Mouse (Mus musculus) activated CD4-positive, CD25-positive, alpha-beta regulatory T cell, adult 9 weeks (primary cell): ENCODE results near the gene Olfr193. TPM values are rescaled to one million over a fixed set of nuclear protein-coding genes. Genes with fewer than 3 reads are reported as not detected.

Source experiments
- polyA plus RNA-seq: library from polyadenylated mRNA; unstranded; fragments of 100-300 nt; shearing (Covaris generic); gene quantifications from one replicate; pipeline ENCODE4 v1.2.1, GENCODE M21; 2017

Olfr193 gene
- polyA plus RNA-seq, result not detected

GRCm38 (mm10) chr16:59111781-59112180, at the start of gene Olfr193:
Olfr193 (minus strand) TSS chr16:59111881.

GRCm38 (mm10) chr16:59146746-59147145, 35.1 kb upstream of the Olfr193 start, which contains the start of gene Olfr195:
Olfr195 (plus strand) TSS chr16:59147046.

GRCm38 (mm10) chr16:59120969-59121368, 9.3 kb upstream of the Olfr193 start, which contains the start of gene Olfr194:
Olfr194 (minus strand) TSS chr16:59121069.

GRCm38 (mm10) chr16:59089722-59090121, 22.0 kb downstream of the Olfr193 start, which contains the start of gene Olfr191:
Olfr191 (minus strand) TSS chr16:59089822.

GRCm38 (mm10) chr16:59077905-59078304, 33.8 kb downstream of the Olfr193 start, which contains the start of gene Olfr190:
Olfr190 (minus strand) TSS chr16:59078005.

Other genes starting within 250 kb of the Olfr193 start
- not detected for gene Olfr177, start 237.1 kb downstream of the Olfr193 start, polyA plus RNA-seq
- gene Olfr178, start 219.8 kb downstream of the Olfr193 start, polyA plus RNA-seq, result not detected
- not detected for gene Olfr181, start 183.1 kb downstream of the Olfr193 start, polyA plus RNA-seq
- not detected for gene Olfr180, start 182.5 kb downstream of the Olfr193 start, polyA plus RNA-seq
- gene Olfr183, start 116.5 kb downstream of the Olfr193 start, polyA plus RNA-seq, result not detected
- not detected for gene Olfr186, start 81.6 kb downstream of the Olfr193 start, polyA plus RNA-seq
- not detected for gene Olfr187, start 72.1 kb downstream of the Olfr193 start, polyA plus RNA-seq
- gene Olfr190, start 33.9 kb downstream of the Olfr193 start, polyA plus RNA-seq, result not detected
- gene Olfr191, start 22.1 kb downstream of the Olfr193 start, polyA plus RNA-seq, result not detected
- not detected for gene Olfr194, start 9.2 kb upstream of the Olfr193 start, polyA plus RNA-seq
- gene Olfr195, start 35.2 kb upstream of the Olfr193 start, polyA plus RNA-seq, result not detected
- not detected for gene Olfr196, start 58.6 kb upstream of the Olfr193 start, polyA plus RNA-seq
- gene Olfr198, start 91.7 kb upstream of the Olfr193 start, polyA plus RNA-seq, result not detected
- gene Olfr199, start 107.9 kb upstream of the Olfr193 start, polyA plus RNA-seq, result not detected
- gene Olfr201, start 160.8 kb upstream of the Olfr193 start, polyA plus RNA-seq, result not detected
- not detected for gene Olfr202, start 174.9 kb upstream of the Olfr193 start, polyA plus RNA-seq
- gene Olfr203, start 187.0 kb upstream of the Olfr193 start, polyA plus RNA-seq, result not detected
- not detected for gene Olfr204, start 206.4 kb upstream of the Olfr193 start, polyA plus RNA-seq
- gene Olfr205, start 219.3 kb upstream of the Olfr193 start, polyA plus RNA-seq, result not detected
- not detected for gene Olfr206, start 237.4 kb upstream of the Olfr193 start, polyA plus RNA-seq